Mouse (Mus musculus): ENCODE measurements at regions not wholly inside any gene's neighbourhood (a gene's known extent, or its start where the extent isn't known, plus 50 kb on each side); places are given as distances from the start of the nearest gene placed in this dataset.
A peak's percentile ranks its signal among the peaks of the same experiment; 100 is the strongest.
"Not testable (repeated sequence)": the region's sequence is repeated elsewhere in the genome, so short reads cannot be mapped to it uniquely, and the experiment has no call there.

- DNase-seq (ENCODE audit: low spot score in 2 of 2) = no peak
Measured at GRCm38 (mm10) chr3:5806947-5807575, 56.5 kb downstream of the Gm8797 start.

- DNase-seq (ENCODE audit: low spot score in 2 of 2) = peak in 1 of 2 experiments; percentile 3
Measured at GRCm38 (mm10) chr3:5811071-5811590, 60.5 kb downstream of the Gm8797 start.

- not testable (repeated sequence) for DNase-seq (ENCODE audit: low spot score in 2 of 2)
Measured at GRCm38 (mm10) chr3:5820243-5820642, 69.6 kb downstream of the Gm8797 start.

- peak; percentile 100 for DNase-seq (ENCODE audit: low spot score in 2 of 2)
Measured at GRCm38 (mm10) chr3:5860237-5860636, 109.6 kb downstream of the Gm8797 start.

- DNase-seq (ENCODE audit: low spot score in 2 of 2) = no peak
Measured at GRCm38 (mm10) chr3:5870407-5870806, 119.8 kb downstream of the Gm8797 start.

- DNase-seq (ENCODE audit: low spot score in 2 of 2) = no peak
Measured at GRCm38 (mm10) chr3:5879113-5879512, 128.5 kb downstream of the Gm8797 start.

- DNase-seq (ENCODE audit: low spot score in 2 of 2) = no peak
Measured at GRCm38 (mm10) chr3:5917536-5917935, 166.9 kb downstream of the Gm8797 start.

- DNase-seq (ENCODE audit: low spot score in 2 of 2) = not testable (repeated sequence)
Measured at GRCm38 (mm10) chr3:5950243-5950642, 199.6 kb downstream of the Gm8797 start.

- DNase-seq (ENCODE audit: low spot score in 2 of 2) = not testable (repeated sequence)
Measured at GRCm38 (mm10) chr3:5989011-5989645, 238.5 kb downstream of the Gm8797 start.

GRCm38 (mm10) chr3:6004423-6004822 is 253.8 kb downstream of the Gm8797 start:
- peak in 1 of 2 experiments; percentile 5 for DNase-seq (ENCODE audit: low spot score in 2 of 2)

- no peak for DNase-seq (ENCODE audit: low spot score in 2 of 2)
Measured at GRCm38 (mm10) chr3:6018749-6019148, 268.1 kb downstream of the Gm8797 start.

- DNase-seq (ENCODE audit: low spot score in 2 of 2) = not testable (repeated sequence)
Measured at GRCm38 (mm10) chr3:6041325-6041724, 290.7 kb downstream of the Gm8797 start.

GRCm38 (mm10) chr3:6049472-6050045 is 299.0 kb downstream of the Gm8797 start:
- no peak for DNase-seq (ENCODE audit: low spot score in 2 of 2)

GRCm38 (mm10) chr3:6051901-6052300 is 301.3 kb downstream of the Gm8797 start:
- no peak for DNase-seq (ENCODE audit: low spot score in 2 of 2)

- DNase-seq (ENCODE audit: low spot score in 2 of 2) = no peak
Measured at GRCm38 (mm10) chr3:6083855-6084254, 333.2 kb downstream of the Gm8797 start.

GRCm38 (mm10) chr3:6087267-6087666 is 336.7 kb downstream of the Gm8797 start:
- DNase-seq (ENCODE audit: low spot score in 2 of 2) = no peak

GRCm38 (mm10) chr3:6093931-6094330 is 343.3 kb downstream of the Gm8797 start:
- DNase-seq (ENCODE audit: low spot score in 2 of 2) = no peak

- DNase-seq (ENCODE audit: low spot score in 2 of 2) = not testable (repeated sequence)
Measured at GRCm38 (mm10) chr3:6094410-6094809, 343.8 kb downstream of the Gm8797 start.

- DNase-seq (ENCODE audit: low spot score in 2 of 2) = no peak
Measured at GRCm38 (mm10) chr3:6100863-6101262, 350.3 kb downstream of the Gm8797 start.

- DNase-seq (ENCODE audit: low spot score in 2 of 2) = no peak
Measured at GRCm38 (mm10) chr3:6102866-6103265, 352.3 kb downstream of the Gm8797 start.

GRCm38 (mm10) chr3:6106659-6107058 is 356.1 kb downstream of the Gm8797 start:
- DNase-seq (ENCODE audit: low spot score in 2 of 2) = peak in 1 of 2 experiments; percentile 52
